Mouse (Mus musculus) embryonic facial prominence, embryonic 14.5 days (tissue): ENCODE results near the gene Igfbp6. TPM values are rescaled to one million over a fixed set of nuclear protein-coding genes. Genes with fewer than 3 reads are reported as not detected.
A peak's percentile ranks its signal among the peaks of the same experiment; 100 is the strongest.

Experiments used
- ATAC-seq: fragments of 200-750 bp; cut with Nextera tagmentation; 2 replicates; pipeline ENCODE4 v1.8.0; 2017; ENCODE audit warnings: low read depth, moderate number of reproducible peaks, moderate TSS enrichment
- DNase-seq: peaks from one replicate; pipeline ENCODE4 v3.0.0-alpha.2; 2015; ENCODE audit warnings: low spot score
- H3K27ac ChIP-seq: fragments of 300-500 bp; sonication (generic); replicated peaks from 2 replicates; pipeline ENCODE4 v1.5.1; 2014; ENCODE audit warnings: low read depth, mild to moderate bottlenecking, low read length, moderate library complexity
- H3K27me3 ChIP-seq: fragments of 300-500 bp; sonication (generic); replicated peaks from 2 replicates; pipeline ENCODE4 v1.6.1; 2014; ENCODE audit warnings: low read length; ENCODE audit not compliant: control insufficient read depth, insufficient read depth
- H3K36me3 ChIP-seq: fragments of 300-500 bp; sonication (generic); 2 replicates; pipeline ENCODE4 v1.6.1; 2014; ENCODE audit warnings: low read length, mixed read lengths; ENCODE audit not compliant: control insufficient read depth, insufficient read depth
- H3K4me1 ChIP-seq: fragments of 300-500 bp; sonication (generic); 2 replicates; pipeline ENCODE4 v1.6.1; 2014; ENCODE audit warnings: antibody characterized with exemption, low read length; ENCODE audit not compliant: control insufficient read depth, insufficient read depth
- H3K4me2 ChIP-seq: fragments of 300-500 bp; sonication (generic); 2 replicates; pipeline ENCODE4 v1.6.1; 2014; ENCODE audit warnings: low read depth, mild to moderate bottlenecking, low read length, moderate library complexity, mixed read lengths
- H3K4me3 ChIP-seq: fragments of 300-500 bp; sonication (generic); 2 replicates; pipeline ENCODE4 v1.5.1; 2014; ENCODE audit warnings: low read depth, mild to moderate bottlenecking, low read length
- H3K9ac ChIP-seq: fragments of 300-500 bp; sonication (generic); 2 replicates; pipeline ENCODE4 v1.6.1; 2014; ENCODE audit warnings: low read depth, mild to moderate bottlenecking, low read length, moderate library complexity, mixed read lengths
- H3K9me3 ChIP-seq: fragments of 300-500 bp; sonication (generic); 2 replicates; pipeline ENCODE4 v1.6.1; 2016; ENCODE audit warnings: low read length; ENCODE audit not compliant: control insufficient read depth
- WGBS: fragments of 180-500 bp; shearing (Covaris S2); extraction: QIAGEN DNeasy Blood & Tissue Kit; methylation state at CpG from one replicate; pipeline ENCODE4 v1.1.7; 2014; 5-methylcytosine and 5-hydroxymethylcytosine counted together
- polyA plus RNA-seq: library from polyadenylated mRNA; unstranded; fragments of >200 nt; fragmentation: Nextera tagmentation; extraction: Ambion mirVana; gene quantifications from 2 replicates; pipeline ENCODE4 v1.2.1, GENCODE M21; 2014

Gene Igfbp6
- polyA plus RNA-seq, 1 experiment from 2014 or later = 20.1 TPM

GRCm38 (mm10) chr15:102144726-102145125 lies 564 bp downstream of the Igfbp6 start:
- Histone ChIP-seq H3K4me3 (peak overlapping the region; percentile 28), H3K27ac (no peak overlapping the region), H3K9ac (peak overlapping the region; percentile 21; the same call in 1 of the 2 replicates), H3K4me1 (peaks cover 11% of the 10 kb centered on the region; the same call in 1 of the 2 replicates), H3K4me2 (peak overlapping the region; percentile 48), H3K9me3 (no peaks in the 10 kb centered on the region), H3K27me3 (peaks cover 32% of the 10 kb centered on the region), H3K36me3 (no peaks in the 10 kb centered on the region)
- ATAC-seq (no peak), DNase-seq (no peak)
- WGBS = 13% methylated on average over 15 of the region's 19 CpGs

GRCm38 (mm10) chr15:102145330-102145729 lies 1.2 kb downstream of the Igfbp6 start:
- Histone ChIP-seq H3K4me3 (no peak overlapping the region), H3K4me2 (no peak overlapping the region), H3K4me1 (peaks cover 11% of the 10 kb centered on the region; the same call in 1 of the 2 replicates), H3K27ac (no peak overlapping the region), H3K36me3 (no peaks in the 10 kb centered on the region), H3K27me3 (peaks cover 32% of the 10 kb centered on the region), H3K9me3 (no peaks in the 10 kb centered on the region), H3K9ac (no peak overlapping the region)
- ATAC-seq (no peak), DNase-seq (no peak)
- 85% methylated on average over 10 of the region's 10 CpGs for WGBS

- Histone ChIP-seq H3K27ac (no peak overlapping the region), H3K4me2 (no peak overlapping the region), H3K4me3 (no peak overlapping the region), H3K27me3 (peaks cover 32% of the 10 kb centered on the region), H3K9me3 (no peaks in the 10 kb centered on the region), H3K4me1 (peaks cover 13% of the 10 kb centered on the region), H3K36me3 (no peaks in the 10 kb centered on the region), H3K9ac (no peak overlapping the region)
- DNase-seq (no peak), ATAC-seq (no peak)
- 88% methylated on average over 5 of the region's 5 CpGs for WGBS
Observed at GRCm38 (mm10) chr15:102146089-102146488, 1.9 kb downstream of the Igfbp6 start.

DNA sequence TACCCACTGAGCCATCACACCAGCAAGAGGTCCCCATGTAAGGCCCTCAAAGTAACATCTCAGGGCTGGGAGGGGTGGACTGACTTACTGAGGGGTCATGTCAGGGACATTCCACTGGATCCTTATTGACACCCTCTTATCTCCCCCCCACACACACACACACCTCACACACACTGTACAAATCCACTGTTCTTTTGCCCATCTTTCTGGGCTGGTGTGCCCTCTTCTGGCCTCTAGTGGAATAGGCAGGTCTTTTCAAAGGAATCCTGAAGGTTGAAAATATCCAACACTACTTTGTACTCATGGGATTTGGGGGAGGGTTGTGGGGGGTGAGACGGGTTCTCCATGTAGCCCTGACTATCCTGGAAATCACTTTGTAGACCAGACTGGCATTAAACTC lies 2.7 kb downstream of the Igfbp6 start:
- peak; percentile 53; the same call in 1 of the 2 replicates for ATAC-seq
- 0% methylated on average over 1 of the region's 1 CpGs for WGBS
- Histone ChIP-seq H3K27ac (no peak overlapping the region), H3K27me3 (peaks cover 30% of the 10 kb centered on the region), H3K4me1 (peaks cover 13% of the 10 kb centered on the region), H3K9me3 (no peaks in the 10 kb centered on the region), H3K4me3 (no peak overlapping the region), H3K36me3 (no peaks in the 10 kb centered on the region), H3K9ac (no peak overlapping the region), H3K4me2 (no peak overlapping the region)
- peak; percentile 26 for DNase-seq

- Histone ChIP-seq H3K27me3 (peaks cover 28% of the 10 kb centered on the region), H3K4me2 (no peak overlapping the region), H3K4me1 (peaks cover 13% of the 10 kb centered on the region), H3K9ac (no peak overlapping the region), H3K27ac (no peak overlapping the region), H3K9me3 (no peaks in the 10 kb centered on the region), H3K36me3 (no peaks in the 10 kb centered on the region), H3K4me3 (no peak overlapping the region)
- DNase-seq = no peak
- 69% methylated on average over 16 of the region's 16 CpGs for WGBS
- no peak for ATAC-seq
Observed at GRCm38 (mm10) chr15:102147674-102148402, 3.7 kb downstream of the Igfbp6 start.

- H3K9me3 ChIP-seq = no peaks in the 10 kb centered on the region
- H3K27me3 ChIP-seq = peaks cover 16% of the 10 kb centered on the region
- peaks cover 6% of the 10 kb centered on the region for H3K4me1 ChIP-seq
- no peak overlapping the region for H3K9ac ChIP-seq
- H3K27ac ChIP-seq = no peak overlapping the region
- ATAC-seq (no peak), DNase-seq (no peak)
- no peak overlapping the region for H3K4me2 ChIP-seq
- no peak overlapping the region for H3K4me3 ChIP-seq
- WGBS = 70% methylated on average over 4 of the region's 4 CpGs
- H3K36me3 ChIP-seq = no peaks in the 10 kb centered on the region
Observed at GRCm38 (mm10) chr15:102149561-102149960, 5.4 kb downstream of the Igfbp6 start.

GRCm38 (mm10) chr15:102150301-102151135 lies 6.4 kb downstream of the Igfbp6 start, which contains the start of gene Soat2:
Gene Soat2 (plus strand): TSS chr15:102150526.
- ATAC-seq (no peak), DNase-seq (no peak)
- Histone ChIP-seq H3K4me3 (no peak within 1 kb of the TSS), H3K36me3 (no peaks in the 10 kb centered on the region), H3K9me3 (no peaks in the 10 kb centered on the region), H3K27ac (no peak within 1 kb of the TSS), H3K4me1 (peaks cover 3% of the 10 kb centered on the region; the same call in 1 of the 2 replicates), H3K9ac (peak within 1 kb of the TSS; percentile 40), H3K4me2 (no peak within 1 kb of the TSS), H3K27me3 (peaks cover 6% of the 10 kb centered on the region)
- WGBS = 51% methylated on average over 19 of the region's 20 CpGs

DNA sequence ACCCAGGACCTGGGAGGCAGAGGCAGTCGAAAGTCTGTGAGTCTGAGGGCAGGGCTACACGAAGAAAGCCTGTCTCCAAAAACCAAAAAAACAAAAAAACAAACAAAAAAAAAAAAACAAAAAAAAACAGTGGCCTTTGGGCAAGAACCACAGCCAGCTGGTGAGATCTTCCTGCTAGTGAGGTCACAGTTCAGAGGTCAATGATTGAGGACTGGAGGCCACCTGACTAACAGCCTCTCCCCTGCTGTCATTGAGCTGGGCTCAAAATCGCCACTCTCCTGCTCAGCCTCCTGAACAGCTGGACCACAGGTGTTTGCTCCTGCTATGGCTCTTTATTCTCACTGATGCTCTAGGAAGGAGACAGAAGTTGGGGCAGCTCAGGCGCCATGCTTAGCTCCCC lies 8.5 kb downstream of the Igfbp6 start:
- no peak overlapping the region for H3K27ac ChIP-seq
- no peak overlapping the region for H3K4me2 ChIP-seq
- peaks cover 3% of the 10 kb centered on the region; the same call in 1 of the 2 replicates for H3K4me1 ChIP-seq
- no peak overlapping the region for H3K9ac ChIP-seq
- no peaks in the 10 kb centered on the region for H3K36me3 ChIP-seq
- WGBS = 25% methylated on average over 4 of the region's 4 CpGs
- H3K4me3 ChIP-seq = no peak overlapping the region
- H3K27me3 ChIP-seq = no peaks in the 10 kb centered on the region
- DNase-seq = no peak
- ATAC-seq = no peak
- no peaks in the 10 kb centered on the region for H3K9me3 ChIP-seq
